Mouse (Mus musculus): ENCODE results near the gene Aga. TPM values are rescaled to one million over a fixed set of nuclear protein-coding genes. Genes with fewer than 3 reads are reported as not detected.

The Aga gene
- 12.4 TPM for polyA plus RNA-seq (2017; shearing (Covaris generic))

DNA sequence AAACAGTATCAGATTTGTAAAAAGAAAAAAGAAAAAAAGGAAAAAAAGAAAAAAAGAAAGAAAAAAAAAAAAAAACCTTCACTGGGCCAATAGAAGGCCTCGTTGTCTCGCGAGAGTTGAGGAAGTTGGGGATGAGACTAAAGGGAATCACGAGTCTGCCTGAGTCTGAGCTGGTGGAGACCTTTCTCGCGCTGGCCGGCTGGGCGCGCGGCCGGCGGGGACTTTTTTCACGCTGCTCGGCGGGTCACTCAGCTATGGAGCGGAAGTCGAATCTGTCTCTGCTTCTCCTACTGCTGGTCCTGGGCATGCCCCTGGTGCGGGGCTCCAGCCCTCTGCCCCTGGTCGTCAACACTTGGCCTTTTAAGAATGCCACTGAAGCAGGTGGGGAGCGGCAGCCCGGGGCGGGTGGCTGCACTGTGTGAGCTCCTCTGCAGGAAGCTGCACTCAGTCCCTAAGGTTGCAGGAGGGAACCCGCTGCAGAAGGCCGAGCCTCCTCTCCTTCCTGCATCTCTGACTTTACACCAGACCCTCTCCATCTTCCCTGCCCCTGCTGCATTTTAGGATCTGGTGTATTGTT lies at the start of gene Aga:
Aga (plus strand) TSS at position 177 of the 577 bp plus-strand sequence.

Other genes with a start within 250 kb of the Aga start
- gene Neil3, start 127.3 kb downstream of the Aga start, polyA plus RNA-seq (2017; shearing (Covaris generic)): 0.21 TPM

All from naive thymus-derived CD4-positive, alpha-beta T cell, adult 5 months (primary cell).